Mouse (Mus musculus): Measurements from ENCODE around the gene N4bp2l2. TPM values are rescaled to one million over a fixed set of nuclear protein-coding genes. Genes with fewer than 3 reads are reported as not detected.

The N4bp2l2 gene
- polyA plus RNA-seq, 1 experiment from 2014 or later, result 25.5 TPM

GRCm38 (mm10) chr5:150583181-150583580 lies 82.8 kb downstream of the N4bp2l2 start:
- Histone ChIP-seq H3K27ac (ENCODE audit: low read depth, low read length) (no peak overlapping the region), H3K27me3 (replicated peaks; ENCODE audit: control insufficient read depth, insufficient read depth, low read length) (no peaks in the 10 kb centered on the region), H3K4me3 (ENCODE audit: low read length) (no peak overlapping the region), H3K36me3 (ENCODE audit: control insufficient read depth, insufficient read depth, low read length) (no peaks in the 10 kb centered on the region), H3K9ac (ENCODE audit: low read depth, low read length) (no peak overlapping the region), H3K4me1 (ENCODE audit: control insufficient read depth, insufficient read depth, low read depth, low read length) (no peaks in the 10 kb centered on the region), H3K4me2 (ENCODE audit: low read length) (no peak overlapping the region), H3K9me3 (ENCODE audit: control insufficient read depth, low read length) (no peaks in the 10 kb centered on the region)
- ATAC-seq, result no peak
- 78% methylated on average over 5 of the region's 5 CpGs for WGBS

DNA sequence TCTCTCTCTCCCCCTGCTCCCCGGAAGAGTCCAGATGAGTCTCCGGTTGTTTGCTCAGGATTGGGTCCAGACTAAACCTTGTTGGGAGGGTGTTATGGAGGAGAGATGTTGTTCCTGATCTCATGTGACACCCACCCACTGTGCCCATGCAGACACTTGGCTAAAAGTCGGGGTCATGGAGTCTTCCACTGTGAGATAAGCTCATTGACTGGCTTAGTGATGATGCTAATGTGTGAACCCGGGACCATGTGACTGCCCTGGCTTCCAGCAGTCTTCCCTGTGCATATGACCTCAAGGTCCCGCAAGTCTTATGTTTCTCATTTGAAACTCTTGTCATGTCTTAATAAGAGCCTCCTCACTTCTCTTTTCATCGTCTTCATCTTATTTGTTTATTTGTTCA lies 84.8 kb downstream of the N4bp2l2 start:
- 73% methylated on average over 6 of the region's 6 CpGs for WGBS
- Histone ChIP-seq H3K9ac (ENCODE audit: low read depth, low read length) (no peak overlapping the region), H3K27ac (ENCODE audit: low read depth, low read length) (no peak overlapping the region), H3K4me2 (ENCODE audit: low read length) (no peak overlapping the region), H3K4me3 (ENCODE audit: low read length) (no peak overlapping the region), H3K9me3 (ENCODE audit: control insufficient read depth, low read length) (no peaks in the 10 kb centered on the region), H3K4me1 (ENCODE audit: control insufficient read depth, insufficient read depth, low read depth, low read length) (no peaks in the 10 kb centered on the region), H3K36me3 (ENCODE audit: control insufficient read depth, insufficient read depth, low read length) (no peaks in the 10 kb centered on the region; the same call in 1 of the 2 replicates), H3K27me3 (replicated peaks; ENCODE audit: control insufficient read depth, insufficient read depth, low read length) (no peaks in the 10 kb centered on the region)
- peak; percentile 42; the same call in 1 of the 2 replicates for ATAC-seq

DNA sequence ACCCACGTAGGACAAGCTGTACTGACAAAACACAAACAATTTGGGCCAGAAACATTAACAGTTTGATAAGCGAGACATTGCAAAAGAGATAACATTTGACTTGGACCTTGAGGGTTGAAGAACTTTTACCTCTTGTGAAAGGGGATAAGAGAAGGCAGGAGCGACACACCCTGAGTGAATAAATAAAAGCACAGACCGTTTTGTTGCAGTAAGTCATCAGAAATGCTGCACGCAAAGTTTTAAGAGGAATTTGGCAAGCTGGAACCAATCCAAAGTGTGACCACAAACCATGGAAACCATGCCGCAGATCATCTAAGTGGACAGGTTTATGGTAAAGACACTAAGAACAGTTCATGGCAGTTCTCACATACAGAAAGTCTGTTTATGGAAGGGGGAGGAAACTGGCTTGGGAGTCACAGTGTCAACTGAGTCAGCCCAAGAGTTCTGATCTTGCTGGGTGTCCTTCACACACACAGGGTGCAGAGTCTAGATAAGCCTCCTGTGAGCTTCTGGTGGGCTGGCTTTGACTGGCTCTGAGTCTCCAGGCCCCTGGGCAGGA lies 87.3 kb downstream of the N4bp2l2 start:
- no peak for ATAC-seq

GRCm38 (mm10) chr5:150576832-150577231 lies 89.2 kb downstream of the N4bp2l2 start:
- H3K36me3 ChIP-seq (ENCODE audit: control insufficient read depth, insufficient read depth, low read length), result peaks cover 10% of the 10 kb centered on the region
- 86% methylated on average over 11 of the region's 11 CpGs for WGBS
- H3K9me3 ChIP-seq (ENCODE audit: control insufficient read depth, low read length), result no peaks in the 10 kb centered on the region
- no peaks in the 10 kb centered on the region for H3K4me1 ChIP-seq (ENCODE audit: control insufficient read depth, insufficient read depth, low read depth, low read length)
- H3K27ac ChIP-seq (ENCODE audit: low read depth, low read length), result no peak overlapping the region
- no peak overlapping the region for H3K4me2 ChIP-seq (ENCODE audit: low read length)
- no peak overlapping the region for H3K4me3 ChIP-seq (ENCODE audit: low read length)
- no peak for ATAC-seq
- H3K27me3 ChIP-seq (replicated peaks; ENCODE audit: control insufficient read depth, insufficient read depth, low read length), result no peaks in the 10 kb centered on the region
- H3K9ac ChIP-seq (ENCODE audit: low read depth, low read length), result no peak overlapping the region

More for the DNA sequence above, 87.3 kb downstream of the N4bp2l2 start:
- WGBS, result 84% methylated on average over 6 of the region's 6 CpGs
- Histone ChIP-seq H3K27ac (ENCODE audit: low read depth, low read length) (no peak overlapping the region), H3K9me3 (ENCODE audit: control insufficient read depth, low read length) (no peaks in the 10 kb centered on the region), H3K36me3 (ENCODE audit: control insufficient read depth, insufficient read depth, low read length) (peaks cover 3% of the 10 kb centered on the region), H3K27me3 (replicated peaks; ENCODE audit: control insufficient read depth, insufficient read depth, low read length) (no peaks in the 10 kb centered on the region), H3K9ac (ENCODE audit: low read depth, low read length) (no peak overlapping the region), H3K4me1 (ENCODE audit: control insufficient read depth, insufficient read depth, low read depth, low read length) (no peaks in the 10 kb centered on the region), H3K4me3 (ENCODE audit: low read length) (no peak overlapping the region), H3K4me2 (ENCODE audit: low read length) (no peak overlapping the region)

DNA sequence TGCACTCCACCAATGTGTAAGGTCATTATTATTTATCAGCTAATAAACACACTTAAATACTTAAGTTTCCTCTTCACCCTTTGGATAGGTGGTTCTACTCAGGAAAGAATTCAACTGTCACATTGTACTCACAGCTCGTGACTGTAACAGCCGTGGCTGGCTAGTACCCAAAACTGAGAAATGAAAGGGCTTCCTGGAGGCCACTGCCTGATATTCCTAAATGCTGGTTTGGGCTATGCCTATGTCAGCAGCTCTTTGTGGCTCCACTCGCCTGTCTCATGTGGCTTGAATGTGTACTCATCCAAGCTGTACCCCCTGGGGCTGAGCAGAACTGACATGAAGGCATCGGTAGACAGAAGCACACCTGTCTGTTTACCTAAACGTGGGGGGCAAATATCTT lies 91.1 kb downstream of the N4bp2l2 start:
- no peak for ATAC-seq
- Histone ChIP-seq H3K9ac (ENCODE audit: low read depth, low read length) (no peak overlapping the region), H3K4me2 (ENCODE audit: low read length) (no peak overlapping the region), H3K4me1 (ENCODE audit: control insufficient read depth, insufficient read depth, low read depth, low read length) (no peaks in the 10 kb centered on the region), H3K36me3 (ENCODE audit: control insufficient read depth, insufficient read depth, low read length) (peaks cover 10% of the 10 kb centered on the region), H3K27ac (ENCODE audit: low read depth, low read length) (no peak overlapping the region), H3K9me3 (ENCODE audit: control insufficient read depth, low read length) (no peaks in the 10 kb centered on the region), H3K4me3 (ENCODE audit: low read length) (no peak overlapping the region), H3K27me3 (replicated peaks; ENCODE audit: control insufficient read depth, insufficient read depth, low read length) (no peaks in the 10 kb centered on the region)
- 74% methylated on average over 5 of the region's 5 CpGs for WGBS

DNA sequence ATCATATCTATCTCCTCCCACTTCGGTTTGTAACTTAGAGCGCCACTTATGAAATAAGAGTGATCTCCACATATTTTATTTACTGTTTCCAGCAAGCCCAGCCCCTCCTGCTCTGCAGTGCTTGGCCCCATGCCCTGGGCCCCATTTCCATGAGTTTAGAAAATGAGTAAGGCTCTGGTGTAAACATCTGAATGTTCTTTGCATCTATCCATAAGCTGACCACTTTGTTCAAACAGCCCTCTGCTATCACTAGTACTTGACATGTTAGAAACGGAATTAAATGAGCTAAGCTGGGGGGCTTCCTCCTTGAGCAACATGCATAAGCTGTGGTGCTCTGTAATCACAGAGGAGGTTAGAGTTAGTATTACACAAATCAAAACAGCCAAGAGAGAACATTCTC lies 91.6 kb downstream of the N4bp2l2 start:
- H3K4me1 ChIP-seq (ENCODE audit: control insufficient read depth, insufficient read depth, low read depth, low read length), result no peaks in the 10 kb centered on the region
- H3K36me3 ChIP-seq (ENCODE audit: control insufficient read depth, insufficient read depth, low read length), result peaks cover 11% of the 10 kb centered on the region
- H3K4me2 ChIP-seq (ENCODE audit: low read length), result no peak overlapping the region
- WGBS, result 94% methylated on average over 3 of the region's 3 CpGs
- ATAC-seq, result no peak
- H3K9me3 ChIP-seq (ENCODE audit: control insufficient read depth, low read length), result no peaks in the 10 kb centered on the region
- H3K27ac ChIP-seq (ENCODE audit: low read depth, low read length), result no peak overlapping the region
- no peak overlapping the region for H3K9ac ChIP-seq (ENCODE audit: low read depth, low read length)
- H3K27me3 ChIP-seq (replicated peaks; ENCODE audit: control insufficient read depth, insufficient read depth, low read length), result no peaks in the 10 kb centered on the region
- no peak overlapping the region for H3K4me3 ChIP-seq (ENCODE audit: low read length)

DNA sequence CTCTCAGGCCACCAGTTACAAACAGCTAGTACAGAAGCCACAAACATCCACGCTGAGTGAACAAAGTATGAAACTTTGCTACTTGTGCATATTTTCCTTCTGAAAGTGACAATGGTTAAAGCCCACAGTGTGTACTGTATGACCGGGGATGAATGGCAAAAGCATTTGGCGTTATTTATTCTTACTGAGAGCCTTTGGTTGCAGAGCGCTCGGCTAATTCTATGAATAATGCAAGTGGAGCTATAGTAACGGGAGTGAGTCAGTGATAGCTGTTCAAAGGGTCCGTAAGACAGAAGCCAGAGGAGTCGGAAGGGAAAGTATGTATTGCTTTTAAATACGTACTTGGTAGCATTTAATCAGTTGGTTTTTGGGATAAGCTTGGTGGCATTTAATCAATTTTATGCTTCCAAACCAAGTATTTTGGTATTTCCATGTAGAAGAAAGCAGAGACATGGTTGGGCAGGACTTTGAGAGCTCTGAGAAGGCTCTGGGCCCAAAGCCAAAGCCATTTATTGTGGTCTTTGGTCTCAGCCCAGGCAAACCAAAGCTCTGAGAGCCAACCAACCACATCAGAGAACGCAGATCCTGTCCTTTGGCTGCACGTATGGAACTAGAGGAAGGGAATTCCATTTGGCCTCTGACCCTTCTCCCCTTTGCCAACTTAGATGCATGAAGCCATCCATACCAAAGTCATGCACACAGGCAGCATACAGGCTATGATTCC lies 95.3 kb downstream of the N4bp2l2 start:
- WGBS, result 72% methylated on average over 11 of the region's 11 CpGs
- peak; percentile 75; the same call in 1 of the 2 replicates for ATAC-seq
- Histone ChIP-seq H3K27me3 (replicated peaks; ENCODE audit: control insufficient read depth, insufficient read depth, low read length) (no peaks in the 10 kb centered on the region), H3K9ac (ENCODE audit: low read depth, low read length) (no peak overlapping the region), H3K4me1 (ENCODE audit: control insufficient read depth, insufficient read depth, low read depth, low read length) (no peaks in the 10 kb centered on the region), H3K9me3 (ENCODE audit: control insufficient read depth, low read length) (no peaks in the 10 kb centered on the region), H3K36me3 (ENCODE audit: control insufficient read depth, insufficient read depth, low read length) (peaks cover 14% of the 10 kb centered on the region), H3K4me2 (ENCODE audit: low read length) (no peak overlapping the region), H3K27ac (ENCODE audit: low read depth, low read length) (no peak overlapping the region), H3K4me3 (ENCODE audit: low read length) (no peak overlapping the region)

DNA sequence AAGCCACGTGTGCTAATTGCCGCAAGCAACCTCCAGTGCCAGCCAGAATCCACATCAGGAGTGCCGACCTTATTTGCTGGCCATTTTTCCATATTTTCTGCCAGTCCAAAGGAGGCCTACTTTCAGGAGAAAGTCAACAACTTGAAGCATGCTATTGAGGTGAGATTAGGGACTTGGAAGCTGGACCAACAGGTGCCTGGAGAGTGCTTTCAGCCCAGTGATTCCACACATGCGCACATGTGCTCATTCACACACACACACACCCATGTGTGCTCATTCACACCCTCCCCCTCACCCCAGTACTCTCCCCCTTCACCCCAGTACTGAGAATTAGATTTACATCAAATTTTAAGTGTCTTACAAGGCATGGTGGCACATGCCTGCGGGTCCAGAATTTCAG lies 99.0 kb downstream of the N4bp2l2 start:
- H3K27ac ChIP-seq (ENCODE audit: low read depth, low read length), result no peak overlapping the region
- no peak overlapping the region for H3K4me2 ChIP-seq (ENCODE audit: low read length)
- no peaks in the 10 kb centered on the region for H3K27me3 ChIP-seq (replicated peaks; ENCODE audit: control insufficient read depth, insufficient read depth, low read length)
- WGBS, result 93% methylated on average over 5 of the region's 5 CpGs
- peaks cover 4% of the 10 kb centered on the region; the same call in 1 of the 2 replicates for H3K36me3 ChIP-seq (ENCODE audit: control insufficient read depth, insufficient read depth, low read length)
- no peak overlapping the region for H3K4me3 ChIP-seq (ENCODE audit: low read length)
- H3K9ac ChIP-seq (ENCODE audit: low read depth, low read length), result no peak overlapping the region
- no peaks in the 10 kb centered on the region for H3K4me1 ChIP-seq (ENCODE audit: control insufficient read depth, insufficient read depth, low read depth, low read length)
- no peak for ATAC-seq
- H3K9me3 ChIP-seq (ENCODE audit: control insufficient read depth, low read length), result no peaks in the 10 kb centered on the region

DNA sequence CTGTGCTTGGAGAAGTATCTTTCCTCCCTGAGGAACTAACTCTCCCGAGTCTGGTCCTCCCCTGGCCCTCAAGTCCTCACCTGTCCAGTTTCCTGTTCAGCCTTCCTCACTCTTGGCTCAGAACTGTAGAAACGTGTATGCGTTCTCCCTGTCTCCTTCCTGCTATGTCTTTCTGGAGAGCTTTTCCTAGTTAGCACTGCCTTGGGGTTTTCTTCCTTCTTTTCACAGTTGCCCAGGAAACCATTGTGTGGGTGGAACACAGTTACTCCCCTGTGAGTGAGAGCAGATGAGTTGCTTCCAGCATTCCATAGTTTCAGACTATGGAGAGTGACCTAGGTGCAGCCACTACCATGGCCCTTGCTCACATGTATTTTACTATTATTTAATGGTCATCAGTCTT lies 99.8 kb downstream of the N4bp2l2 start:
- 48% methylated on average over 3 of the region's 3 CpGs for WGBS
- Histone ChIP-seq H3K36me3 (ENCODE audit: control insufficient read depth, insufficient read depth, low read length) (peaks cover 4% of the 10 kb centered on the region; the same call in 1 of the 2 replicates), H3K4me3 (ENCODE audit: low read length) (no peak overlapping the region), H3K27me3 (replicated peaks; ENCODE audit: control insufficient read depth, insufficient read depth, low read length) (no peaks in the 10 kb centered on the region), H3K27ac (ENCODE audit: low read depth, low read length) (0 out of 2 replicates have a peak overlapping the region, but pooled peaks have one; percentile 7), H3K9ac (ENCODE audit: low read depth, low read length) (no peak overlapping the region), H3K9me3 (ENCODE audit: control insufficient read depth, low read length) (no peaks in the 10 kb centered on the region), H3K4me2 (ENCODE audit: low read length) (no peak overlapping the region), H3K4me1 (ENCODE audit: control insufficient read depth, insufficient read depth, low read depth, low read length) (no peaks in the 10 kb centered on the region)
- ATAC-seq, result no peak

Data from hindbrain, embryonic 16.5 days (tissue).